Comparison of ENCODE assay signal across 9 mouse cellular contexts in the genomic region with DNA sequence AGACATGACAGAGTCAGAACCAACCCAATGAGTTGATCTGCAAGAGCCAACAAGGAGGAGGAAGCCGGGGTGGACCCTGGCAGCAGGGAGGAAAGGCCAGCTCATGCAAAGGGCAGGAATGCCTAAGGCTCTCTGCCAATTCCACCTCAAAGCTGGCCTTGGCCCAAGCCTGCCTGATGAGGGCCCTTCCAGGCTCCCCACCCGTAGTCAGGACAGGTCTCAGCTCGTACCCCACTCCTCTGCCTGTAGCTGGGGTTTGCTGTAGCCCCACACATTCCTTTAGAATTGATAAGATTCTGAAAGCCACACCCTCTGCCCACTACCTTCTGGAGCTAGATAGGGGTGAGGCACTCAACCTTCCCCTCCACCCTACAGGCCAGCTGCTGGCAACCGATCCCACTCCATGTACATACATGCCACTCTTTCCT. TPM values are rescaled to one million over a fixed set of nuclear protein-coding genes. Genes with fewer than 3 reads are reported as not detected.
DNase-seq lines count a peak whose midpoint lies in the region; ATAC-seq and TF ChIP-seq lines count a peak whose summit lies in the region.
"Had no signal": no experiment of that assay in that cellular context is flagged by ENCODE, and none has a peak within 500 bp of the region (broad histone marks: within the 10 kb centered on the region; RNA-seq: fewer than 3 reads in every experiment).

No protein-coding gene starts in this region.

- H3K36me3 ChIP-seq in intestine, postnatal 0 days (ENCODE audit: control insufficient read depth, insufficient read depth), result no peaks in the 10 kb centered on the region
- no peaks in the 10 kb centered on the region for H3K36me3 ChIP-seq in lung, embryonic 16.5 days (ENCODE audit: control insufficient read depth, insufficient read depth, low read length)
- H3K36me3 ChIP-seq in midbrain, embryonic 10.5 days, result no peaks in the 10 kb centered on the region
- H3K36me3 ChIP-seq: midbrain, embryonic 12.5 days had no signal

- no peak overlapping the region for H3K9ac ChIP-seq in intestine, postnatal 0 days (ENCODE audit: low read depth, low read length)
- no peak overlapping the region for H3K9ac ChIP-seq in lung, embryonic 16.5 days (ENCODE audit: low read length)
- H3K9ac ChIP-seq: midbrain, embryonic 12.5 days had no signal

- 35% methylated on average over 4 of the region's 4 CpGs for WGBS in intestine, postnatal 0 days
- WGBS in lung, embryonic 16.5 days, result 28% methylated on average over 4 of the region's 4 CpGs
- WGBS in midbrain, embryonic 10.5 days, result 93% methylated on average over 4 of the region's 4 CpGs

- H3K27ac ChIP-seq in intestine, postnatal 0 days (ENCODE audit: low read depth, low read length), result no peak overlapping the region
- H3K27ac ChIP-seq in lung, embryonic 16.5 days (ENCODE audit: low read length), result peak overlapping the region; percentile 79
- H3K27ac ChIP-seq in midbrain, embryonic 10.5 days (replicated peaks), result no peak overlapping the region
- H3K27ac ChIP-seq: midbrain, embryonic 12.5 days had no signal

- peak; percentile 28; the same call in 1 of the 2 replicates for ATAC-seq in intestine, postnatal 0 days
- peak; percentile 87 for ATAC-seq in lung, embryonic 16.5 days (ENCODE audit: low read depth)

- no peaks in the 10 kb centered on the region for H3K27me3 ChIP-seq in intestine, postnatal 0 days (replicated peaks; ENCODE audit: control insufficient read depth, insufficient read depth, low read length)
- H3K27me3 ChIP-seq in lung, embryonic 16.5 days (ENCODE audit: control insufficient read depth, insufficient read depth, low read depth, low read length), result no peaks in the 10 kb centered on the region
- H3K27me3 ChIP-seq in midbrain, embryonic 10.5 days (ENCODE audit: low read depth, poor library complexity, severe bottlenecking), result no peaks in the 10 kb centered on the region
- H3K27me3 ChIP-seq: midbrain, embryonic 12.5 days had no signal

- peak; percentile 89 to 93 for DNase-seq in adrenal gland, adult (ENCODE audit: inconsistent age in 2 of 2, low spot score in 1 of 2)
- peak; percentile 33 to 48 for DNase-seq in cerebellum, postnatal 36 days
- peak; percentile 77 for DNase-seq in urinary bladder, postnatal 25 days (ENCODE audit: low spot score)
- DNase-seq in thymus, adult 18-20 months, result no peak
- DNase-seq in right cerebral cortex, adult 2 months (ENCODE audit: low spot score in 2 of 2), result no peak
- DNase-seq in midbrain, embryonic 10.5 days (ENCODE audit: low spot score), result no peak

- no peaks in the 10 kb centered on the region for H3K9me3 ChIP-seq in intestine, postnatal 0 days (ENCODE audit: control insufficient read depth)
- H3K9me3 ChIP-seq in lung, embryonic 16.5 days (ENCODE audit: control insufficient read depth, low read length), result no peaks in the 10 kb centered on the region
- 0 out of 2 replicates have a peak, but pooled peaks cover 6% of the 10 kb centered on the region for H3K9me3 ChIP-seq in midbrain, embryonic 10.5 days (replicated peaks)
- H3K9me3 ChIP-seq: midbrain, embryonic 12.5 days had no signal

- H3K4me1 ChIP-seq in intestine, postnatal 0 days (replicated peaks; ENCODE audit: control insufficient read depth, insufficient read depth, low read length), result no peaks in the 10 kb centered on the region
- no peaks in the 10 kb centered on the region for H3K4me1 ChIP-seq in lung, embryonic 16.5 days (replicated peaks; ENCODE audit: control insufficient read depth, insufficient read depth, low read length)
- peaks cover 12% of the 10 kb centered on the region for H3K4me1 ChIP-seq in midbrain, embryonic 10.5 days

- TF ChIP-seq CTCF in intestine, postnatal 0 days (IDR thresholded peaks at IDR 0.05; ENCODE audit: low read depth), result no peak

- H3K4me3 ChIP-seq in intestine, postnatal 0 days (ENCODE audit: low read depth, low read length), result no peak overlapping the region
- H3K4me3 ChIP-seq in lung, embryonic 16.5 days (ENCODE audit: low read length), result no peak overlapping the region
- no peak overlapping the region for H3K4me3 ChIP-seq in midbrain, embryonic 10.5 days
- H3K4me3 ChIP-seq: midbrain, embryonic 12.5 days had no signal

- H3K4me2 ChIP-seq in intestine, postnatal 0 days (replicated peaks; ENCODE audit: low read depth), result no peak overlapping the region
- H3K4me2 ChIP-seq in lung, embryonic 16.5 days (ENCODE audit: low read depth, low read length), result no peak overlapping the region
- H3K4me2 ChIP-seq: midbrain, embryonic 12.5 days had no signal

RNA-seq across cellular contexts. Expression of a gene that starts 27.8 kb away (rescaled TPM):
- 2.1 and 2.8 TPM in 2 replicates for polyA plus RNA-seq in intestine, postnatal 0 days (2015; fragmentation: Nextera tagmentation; extraction: Ambion mirVana)
- polyA plus RNA-seq in lung, embryonic 16.5 days (2015; fragmentation: Nextera tagmentation; extraction: Ambion mirVana), result 3.7 and 3.9 TPM in 2 replicates
- 7.6 and 10.0 TPM in 2 replicates for polyA plus RNA-seq in midbrain, embryonic 10.5 days (2016; fragmentation: Nextera tagmentation; extraction: Ambion mirVana)

RNA-seq across cellular contexts. Expression of a gene that starts 49.8 kb away (rescaled TPM):
- 12.6 and 12.9 TPM in 2 replicates for polyA plus RNA-seq in intestine, postnatal 0 days (2015; fragmentation: Nextera tagmentation; extraction: Ambion mirVana)
- polyA plus RNA-seq in lung, embryonic 16.5 days (2015; fragmentation: Nextera tagmentation; extraction: Ambion mirVana), result 32.2 and 33.6 TPM in 2 replicates
- polyA plus RNA-seq in midbrain, embryonic 10.5 days (2016; fragmentation: Nextera tagmentation; extraction: Ambion mirVana), result 36.5 and 37.9 TPM in 2 replicates

Comparison
In these comparisons a context has a peak if more than half of its experiments do, and no peak if none do; other contexts are left out.
1. DNase-seq: peak in adrenal gland, adult (2 of 2), cerebellum, postnatal 36 days (2 of 2) and urinary bladder, postnatal 25 days (single experiment); none in thymus, adult 18-20 months (0 of 2), right cerebral cortex, adult 2 months (0 of 2) and midbrain, embryonic 10.5 days (single experiment).